Mouse (Mus musculus) liver, embryonic 12.5 days (tissue): ENCODE measurements around the gene Stk11. TPM values are rescaled to one million over a fixed set of nuclear protein-coding genes. Genes with fewer than 3 reads are reported as not detected.

Source experiments
- ATAC-seq: fragments of 200-750 bp; cut with Nextera tagmentation; 2 replicates; pipeline ENCODE4 v1.8.0; 2017; ENCODE audit warnings: moderate number of reproducible peaks, mild to moderate bottlenecking, moderate library complexity
- H3K27ac ChIP-seq: fragments of 300-500 bp; sonication (generic); 2 replicates; pipeline ENCODE4 v1.5.1; 2016; ENCODE audit warnings: mild to moderate bottlenecking
- H3K27me3 ChIP-seq: fragments of 300-500 bp; sonication (generic); replicated peaks from 2 replicates; pipeline ENCODE4 v1.6.1; 2016; ENCODE audit warnings: mild to moderate bottlenecking, moderate library complexity
- H3K36me3 ChIP-seq: fragments of 300-500 bp; sonication (generic); 2 replicates; pipeline ENCODE4 v1.6.1; 2016; ENCODE audit warnings: mild to moderate bottlenecking, moderate library complexity
- H3K4me1 ChIP-seq: fragments of 300-500 bp; sonication (generic); 2 replicates; pipeline ENCODE4 v1.6.1; 2016
- H3K4me2 ChIP-seq: fragments of 300-500 bp; sonication (generic); 2 replicates; pipeline ENCODE4 v1.6.1; 2016; ENCODE audit warnings: mild to moderate bottlenecking, moderate library complexity
- H3K4me3 ChIP-seq: fragments of 300-500 bp; sonication (generic); 2 replicates; pipeline ENCODE4 v1.5.1; 2016; ENCODE audit warnings: mild to moderate bottlenecking, moderate library complexity
- H3K9ac ChIP-seq: fragments of 300-500 bp; sonication (generic); 2 replicates; pipeline ENCODE4 v1.6.1; 2016; ENCODE audit warnings: mild to moderate bottlenecking, moderate library complexity
- H3K9me3 ChIP-seq: fragments of 300-500 bp; sonication (generic); replicated peaks from 2 replicates; pipeline ENCODE4 v1.6.1; 2016; ENCODE audit warnings: mild to moderate bottlenecking, moderate library complexity
- WGBS: fragments of 180-500 bp; shearing (Covaris S2); methylation state at CpG from one replicate; pipeline ENCODE4 v1.1.7; 2016; ENCODE audit not compliant: insufficient replicate concordance; 5-methylcytosine and 5-hydroxymethylcytosine counted together
- polyA plus RNA-seq: library from polyadenylated mRNA; unstranded; fragments of >200 nt; fragmentation: Nextera tagmentation; extraction: Ambion mirVana; gene quantifications from 2 replicates; pipeline ENCODE4 v1.2.1, GENCODE M21; 2016

Gene Stk11
- polyA plus RNA-seq, 1 experiment from 2014 or later, result 18.6 TPM

DNA sequence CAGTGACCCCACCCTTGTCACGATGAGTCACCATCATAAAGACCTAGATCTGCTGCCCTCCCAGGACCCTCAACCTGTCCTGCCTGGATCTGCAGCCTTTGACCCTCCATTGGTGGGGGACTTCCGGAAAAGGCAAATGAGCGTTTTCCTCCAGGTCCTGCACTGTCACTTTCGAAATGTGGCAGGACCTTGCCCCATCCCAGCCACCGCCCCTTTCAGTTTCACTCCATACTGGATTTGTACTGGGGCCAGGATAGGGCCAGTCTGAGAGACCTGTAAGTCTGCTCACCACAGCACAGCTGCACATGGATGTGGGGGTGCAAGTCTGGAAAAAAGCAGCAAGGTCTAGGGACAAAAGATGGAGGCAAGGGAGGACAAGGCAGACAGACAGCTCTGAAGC is 17.0 kb upstream of the Stk11 start:
- no peaks in the 10 kb centered on the region for H3K9me3 ChIP-seq
- peak overlapping the region; percentile 56; the same call in 1 of the 2 replicates for H3K9ac ChIP-seq
- H3K36me3 ChIP-seq, result peaks cover 22% of the 10 kb centered on the region
- peak overlapping the region; percentile 95 for H3K4me2 ChIP-seq
- WGBS, result 69% methylated on average over 5 of the region's 5 CpGs
- H3K4me3 ChIP-seq, result no peak overlapping the region
- H3K27ac ChIP-seq, result peak overlapping the region; percentile 70
- peaks cover 95% of the 10 kb centered on the region for H3K4me1 ChIP-seq
- H3K27me3 ChIP-seq, result no peaks in the 10 kb centered on the region
- no peak for ATAC-seq

GRCm38 (mm10) chr10:80100982-80101381 is 14.6 kb upstream of the Stk11 start:
- H3K4me2 ChIP-seq, result peak overlapping the region; percentile 95
- ATAC-seq, result no peak
- peaks cover 86% of the 10 kb centered on the region for H3K4me1 ChIP-seq
- peaks cover 18% of the 10 kb centered on the region for H3K36me3 ChIP-seq
- peak overlapping the region; percentile 92 for H3K4me3 ChIP-seq
- WGBS, result 44% methylated on average over 11 of the region's 11 CpGs
- H3K27ac ChIP-seq, result peak overlapping the region; percentile 92
- H3K9ac ChIP-seq, result peak overlapping the region; percentile 97
- H3K27me3 ChIP-seq, result no peaks in the 10 kb centered on the region
- no peaks in the 10 kb centered on the region for H3K9me3 ChIP-seq

- Histone ChIP-seq H3K27ac (peak overlapping the region; percentile 92), H3K9ac (peak overlapping the region; percentile 97), H3K27me3 (no peaks in the 10 kb centered on the region), H3K4me2 (peak overlapping the region; percentile 95), H3K4me3 (peak overlapping the region; percentile 92), H3K4me1 (peaks cover 80% of the 10 kb centered on the region), H3K9me3 (no peaks in the 10 kb centered on the region), H3K36me3 (peaks cover 11% of the 10 kb centered on the region; the same call in 1 of the 2 replicates)
- under 1% methylated on average over 56 of the region's 59 CpGs for WGBS
- peak; percentile 81 for ATAC-seq
Observed at GRCm38 (mm10) chr10:80102216-80102915, 13.2 kb upstream of the Stk11 start.

DNA sequence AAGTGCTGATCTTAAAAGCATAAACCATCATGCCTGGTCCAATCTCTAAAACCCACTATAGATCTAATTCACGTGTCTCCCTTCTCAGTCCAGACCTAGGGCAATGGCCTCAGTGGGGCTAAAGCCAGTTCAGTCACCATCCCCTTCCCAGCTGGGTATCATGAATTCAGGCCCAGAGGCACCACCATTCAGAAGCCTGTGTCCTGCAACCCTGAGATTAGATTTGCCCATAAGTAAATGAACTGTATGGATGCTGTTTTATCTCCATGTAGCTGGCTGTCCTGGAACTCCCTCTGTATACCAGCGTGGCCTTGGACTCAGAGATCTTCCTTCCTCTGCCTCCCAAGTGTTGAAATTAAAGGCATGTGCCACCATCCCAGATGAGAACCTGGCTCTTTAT is 12.6 kb upstream of the Stk11 start:
- Histone ChIP-seq H3K36me3 (peaks cover 11% of the 10 kb centered on the region; the same call in 1 of the 2 replicates), H3K9ac (peak overlapping the region; percentile 97), H3K4me2 (peak overlapping the region; percentile 95), H3K9me3 (no peaks in the 10 kb centered on the region), H3K4me1 (peaks cover 78% of the 10 kb centered on the region), H3K27me3 (no peaks in the 10 kb centered on the region), H3K27ac (peak overlapping the region; percentile 92), H3K4me3 (peak overlapping the region; percentile 92; the same call in 1 of the 2 replicates)
- ATAC-seq, result peak; percentile 74
- WGBS, result 38% methylated on average over 2 of the region's 2 CpGs

GRCm38 (mm10) chr10:80104181-80104580 is 11.4 kb upstream of the Stk11 start:
- ATAC-seq, result no peak
- Histone ChIP-seq H3K4me2 (no peak overlapping the region), H3K27me3 (no peaks in the 10 kb centered on the region), H3K36me3 (peaks cover 11% of the 10 kb centered on the region; the same call in 1 of the 2 replicates), H3K4me3 (no peak overlapping the region), H3K9ac (no peak overlapping the region), H3K4me1 (peaks cover 67% of the 10 kb centered on the region), H3K27ac (peak overlapping the region; percentile 42; the same call in 1 of the 2 replicates), H3K9me3 (no peaks in the 10 kb centered on the region)
- 72% methylated on average over 3 of the region's 3 CpGs for WGBS

GRCm38 (mm10) chr10:80105460-80105859 is 10.1 kb upstream of the Stk11 start, which contains the start of gene Sbno2:
Gene Sbno2, minus strand, starts transcription at chr10:80105571.
- no peak within 1 kb of the TSS for H3K9ac ChIP-seq

DNA sequence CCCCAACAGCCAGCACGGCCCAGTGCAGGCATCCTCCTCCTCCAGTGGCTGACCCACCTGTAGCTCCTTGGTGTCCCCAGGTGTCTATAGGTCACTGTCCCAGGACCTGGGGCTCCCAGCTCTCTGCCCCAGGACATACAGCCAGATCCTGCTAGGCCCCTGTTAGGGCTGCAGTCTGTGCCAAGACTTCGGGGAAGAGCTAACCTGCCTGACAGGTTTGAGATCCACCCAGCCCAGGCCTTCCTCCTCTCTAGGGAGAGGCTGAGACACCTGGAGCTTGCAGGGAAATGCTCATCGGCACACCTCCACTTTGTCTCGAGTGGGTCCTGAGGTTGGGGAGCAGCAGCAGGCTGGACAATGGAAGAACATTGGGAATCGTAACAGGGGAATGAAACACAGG is 9.7 kb upstream of the Stk11 start:
- H3K27me3 ChIP-seq, result no peaks in the 10 kb centered on the region
- ATAC-seq, result no peak
- 0 out of 2 replicates have a peak, but pooled peaks cover under 1% of the 10 kb centered on the region for H3K36me3 ChIP-seq
- no peaks in the 10 kb centered on the region for H3K9me3 ChIP-seq
- peak overlapping the region; percentile 15; the same call in 1 of the 2 replicates for H3K4me2 ChIP-seq
- peaks cover 49% of the 10 kb centered on the region for H3K4me1 ChIP-seq
- WGBS, result 65% methylated on average over 5 of the region's 5 CpGs
- H3K27ac ChIP-seq, result no peak overlapping the region
- no peak overlapping the region for H3K4me3 ChIP-seq
- no peak overlapping the region for H3K9ac ChIP-seq

More at GRCm38 (mm10) chr10:80105460-80105859, 10.1 kb upstream of the Stk11 start, which contains the start of gene Sbno2:
- Histone ChIP-seq H3K36me3 (0 out of 2 replicates have a peak, but pooled peaks cover 5% of the 10 kb centered on the region), H3K27me3 (no peaks in the 10 kb centered on the region), H3K4me1 (peaks cover 54% of the 10 kb centered on the region), H3K4me3 (no peak within 1 kb of the TSS), H3K4me2 (peak within 1 kb of the TSS; percentile 15), H3K9me3 (no peaks in the 10 kb centered on the region), H3K27ac (peak within 1 kb of the TSS; percentile 42)
- no peak for ATAC-seq
- WGBS, result 52% methylated on average over 5 of the region's 5 CpGs

DNA sequence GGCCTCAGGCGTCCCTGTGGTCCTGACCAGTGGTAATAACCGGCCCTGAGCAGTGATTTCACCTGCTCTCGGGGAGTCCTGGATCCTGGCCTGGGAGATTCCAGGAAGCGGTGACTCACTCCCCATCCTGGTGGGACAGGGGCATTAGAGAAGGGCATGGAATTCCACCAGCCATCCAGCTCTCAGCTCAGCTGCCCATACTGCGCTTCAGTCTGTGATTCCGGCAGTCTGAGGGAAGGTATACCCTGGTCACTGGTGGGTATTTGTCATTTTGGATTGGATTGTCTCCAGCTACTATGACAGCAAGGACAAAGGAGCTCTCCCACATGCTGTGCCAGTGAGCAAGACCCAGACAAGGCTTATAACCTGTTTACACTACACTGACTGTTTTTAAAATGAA is 7.9 kb upstream of the Stk11 start:
- H3K4me1 ChIP-seq, result peaks cover 36% of the 10 kb centered on the region
- no peaks in the 10 kb centered on the region for H3K36me3 ChIP-seq
- no peak overlapping the region for H3K9ac ChIP-seq
- ATAC-seq, result no peak
- H3K4me3 ChIP-seq, result no peak overlapping the region
- H3K27me3 ChIP-seq, result no peaks in the 10 kb centered on the region
- no peak overlapping the region for H3K27ac ChIP-seq
- H3K4me2 ChIP-seq, result no peak overlapping the region
- WGBS, result 78% methylated on average over 6 of the region's 6 CpGs
- H3K9me3 ChIP-seq, result no peaks in the 10 kb centered on the region

- Histone ChIP-seq H3K4me2 (peak overlapping the region; percentile 81), H3K27me3 (no peaks in the 10 kb centered on the region), H3K4me1 (peaks cover 42% of the 10 kb centered on the region), H3K9me3 (no peaks in the 10 kb centered on the region), H3K36me3 (peaks cover 27% of the 10 kb centered on the region), H3K27ac (peak overlapping the region; percentile 95), H3K4me3 (peak overlapping the region; percentile 94), H3K9ac (peak overlapping the region; percentile 98)
- peak; percentile 59 for ATAC-seq
- 1% methylated on average over 27 of the region's 27 CpGs for WGBS
Observed at GRCm38 (mm10) chr10:80114341-80115284, 990 bp upstream of the Stk11 start.

- under 1% methylated on average over 63 of the region's 63 CpGs for WGBS
- H3K4me3 ChIP-seq, result peak overlapping the region; percentile 94
- no peak for ATAC-seq
- H3K4me1 ChIP-seq, result peaks cover 55% of the 10 kb centered on the region
- no peaks in the 10 kb centered on the region for H3K9me3 ChIP-seq
- H3K36me3 ChIP-seq, result peaks cover 40% of the 10 kb centered on the region
- peak overlapping the region; percentile 98 for H3K9ac ChIP-seq
- peak overlapping the region; percentile 95 for H3K27ac ChIP-seq
- peak overlapping the region; percentile 92 for H3K4me2 ChIP-seq
- no peaks in the 10 kb centered on the region for H3K27me3 ChIP-seq
Observed at GRCm38 (mm10) chr10:80115944-80116335, 337 bp downstream of the Stk11 start.

- under 1% methylated on average over 27 of the region's 27 CpGs for WGBS
- H3K4me2 ChIP-seq, result peak overlapping the region; percentile 92
- H3K4me3 ChIP-seq, result peak overlapping the region; percentile 94
- H3K9ac ChIP-seq, result peak overlapping the region; percentile 98
- H3K9me3 ChIP-seq, result no peaks in the 10 kb centered on the region
- peak overlapping the region; percentile 95 for H3K27ac ChIP-seq
- H3K4me1 ChIP-seq, result peaks cover 61% of the 10 kb centered on the region
- peaks cover 46% of the 10 kb centered on the region for H3K36me3 ChIP-seq
- no peaks in the 10 kb centered on the region for H3K27me3 ChIP-seq
- no peak for ATAC-seq
Observed at GRCm38 (mm10) chr10:80116563-80116926, 942 bp downstream of the Stk11 start.
